Mouse (Mus musculus): ENCODE measurements at regions not wholly inside any gene's neighbourhood (a gene's known extent, or its start where the extent isn't known, plus 50 kb on each side); places are given as distances from the start of the nearest gene placed in this dataset.

GRCm38 (mm10) chr13:25392770-25393290 is 122.5 kb upstream of the Nrsn1 start:
- no peak for ATAC-seq (ENCODE audit: poor library complexity, severe bottlenecking)

GRCm38 (mm10) chr13:25362627-25362967 is 92.3 kb upstream of the Nrsn1 start:
- ATAC-seq (ENCODE audit: poor library complexity, severe bottlenecking), result no peak

- ATAC-seq (ENCODE audit: poor library complexity, severe bottlenecking), result no peak
Measured at GRCm38 (mm10) chr13:25361850-25362626, 91.7 kb upstream of the Nrsn1 start.

GRCm38 (mm10) chr13:25347558-25347957 is 77.3 kb upstream of the Nrsn1 start:
- no peak for ATAC-seq (ENCODE audit: poor library complexity, severe bottlenecking)

GRCm38 (mm10) chr13:25343309-25343708 is 73.0 kb upstream of the Nrsn1 start:
- ATAC-seq (ENCODE audit: poor library complexity, severe bottlenecking), result no peak

- no peak for ATAC-seq (ENCODE audit: poor library complexity, severe bottlenecking)
Measured at GRCm38 (mm10) chr13:25341826-25342225, 71.5 kb upstream of the Nrsn1 start.

GRCm38 (mm10) chr13:25333803-25334202 is 63.5 kb upstream of the Nrsn1 start:
- ATAC-seq (ENCODE audit: poor library complexity, severe bottlenecking), result no peak
